Mouse (Mus musculus): ENCODE data around the gene Pgam1.
"Not testable (repeated sequence)": the region's sequence is repeated elsewhere in the genome, so short reads cannot be mapped to it uniquely, and the experiment has no call there.

Gene Pgam1

DNA sequence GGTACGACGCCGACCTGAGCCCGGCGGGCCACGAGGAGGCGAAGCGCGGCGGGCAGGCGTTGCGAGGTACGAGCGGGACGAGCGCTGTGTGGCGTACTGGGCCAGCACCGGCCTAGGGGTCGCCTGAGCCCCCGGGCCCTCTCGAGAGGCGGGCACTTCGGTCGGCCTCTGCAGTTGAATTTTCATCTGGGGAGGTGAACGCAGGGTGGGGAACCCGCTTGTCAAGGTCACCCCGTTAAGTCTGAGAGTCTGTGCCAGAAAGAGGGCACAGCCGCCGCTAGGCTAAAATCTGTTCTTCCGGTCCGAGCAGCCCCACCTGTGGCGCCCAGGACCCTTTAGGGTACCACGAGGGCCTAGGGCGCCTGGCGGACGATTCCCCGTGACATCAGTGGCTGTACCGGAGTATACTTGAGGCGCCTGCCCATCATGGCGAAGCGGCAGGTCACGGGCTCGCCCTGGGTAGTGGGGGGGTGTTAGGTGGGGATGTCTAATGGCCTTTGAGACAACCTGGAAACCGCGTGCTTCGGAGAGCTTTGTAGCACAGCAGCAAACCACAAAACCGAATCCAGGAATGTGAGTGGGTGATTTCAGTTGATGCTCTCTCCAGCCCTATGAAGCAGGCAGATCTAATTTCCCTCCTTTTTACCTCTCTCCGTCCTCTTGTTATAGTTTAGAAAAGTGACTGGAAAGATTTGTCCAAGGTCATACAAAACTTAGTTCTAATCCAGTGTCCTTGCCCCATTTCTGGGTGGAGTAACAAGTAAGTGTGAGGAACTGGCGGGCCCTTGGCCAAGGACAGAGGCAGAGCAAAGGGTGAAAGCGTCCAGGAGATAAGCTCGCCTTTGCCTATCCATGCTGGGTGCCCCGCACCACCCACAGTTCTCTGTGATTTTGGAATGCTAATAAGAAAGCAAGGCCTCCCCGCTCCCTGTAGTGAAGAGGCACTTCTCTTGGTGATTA lies 678 bp downstream of the Pgam1 start:
- DNase-seq (ENCODE audit: low spot score) = no peak

DNA sequence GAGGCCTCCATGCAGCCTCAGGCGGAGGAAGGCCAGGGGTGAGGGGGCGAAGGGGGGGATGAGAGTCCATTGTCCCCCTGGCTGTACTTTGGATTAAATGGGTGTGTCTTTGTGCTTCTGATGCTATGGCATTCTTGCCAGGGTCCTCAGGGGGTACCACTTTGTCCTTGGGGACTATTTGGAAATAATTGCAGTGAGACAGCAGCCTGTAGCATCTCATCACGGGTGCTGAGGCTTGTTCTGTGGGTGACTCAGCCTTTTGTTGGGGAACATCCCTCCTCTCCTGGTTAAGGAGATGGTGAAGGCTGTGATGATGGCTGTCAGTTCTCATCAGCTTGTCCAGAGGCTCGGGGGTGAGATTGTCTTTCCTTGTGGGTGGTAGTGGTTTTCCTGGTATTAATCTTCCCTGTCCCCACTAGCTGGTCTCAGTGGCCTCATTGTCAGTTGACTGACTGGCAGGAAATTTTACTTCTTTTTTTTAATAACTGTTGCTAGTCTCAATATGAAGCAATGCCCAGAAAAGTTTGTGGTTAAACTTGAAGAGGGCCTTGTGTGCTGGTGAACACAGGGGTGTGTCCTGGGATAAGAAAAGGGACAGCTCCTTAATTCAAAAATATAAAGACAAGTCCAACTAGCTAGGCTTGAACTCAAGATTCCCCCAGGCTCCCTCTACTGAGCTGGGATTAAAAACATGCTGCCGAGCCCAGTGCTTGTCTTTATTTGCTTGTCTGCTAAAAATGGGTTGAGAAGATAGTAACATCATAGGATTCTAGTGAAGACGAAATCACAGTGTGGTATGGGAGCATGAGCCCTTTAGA lies 2.3 kb downstream of the Pgam1 start:
- no peak for DNase-seq (ENCODE audit: low spot score)

DNA sequence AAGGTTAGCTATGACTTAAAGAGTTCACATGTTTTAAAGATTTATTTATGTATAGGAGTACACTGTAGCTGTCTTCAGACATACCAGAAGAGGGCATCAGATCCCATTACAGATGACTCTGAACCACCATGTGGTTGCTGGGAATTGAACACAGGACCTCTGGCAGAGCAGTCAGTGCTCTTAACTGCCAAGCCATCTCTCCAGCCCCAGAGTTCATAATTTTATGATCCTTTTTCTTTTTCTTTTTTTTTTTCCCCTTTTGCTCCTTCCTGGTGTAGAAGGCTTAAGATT lies 2.8 kb downstream of the Pgam1 start:
- DNase-seq (ENCODE audit: low spot score) = not testable (repeated sequence)

DNA sequence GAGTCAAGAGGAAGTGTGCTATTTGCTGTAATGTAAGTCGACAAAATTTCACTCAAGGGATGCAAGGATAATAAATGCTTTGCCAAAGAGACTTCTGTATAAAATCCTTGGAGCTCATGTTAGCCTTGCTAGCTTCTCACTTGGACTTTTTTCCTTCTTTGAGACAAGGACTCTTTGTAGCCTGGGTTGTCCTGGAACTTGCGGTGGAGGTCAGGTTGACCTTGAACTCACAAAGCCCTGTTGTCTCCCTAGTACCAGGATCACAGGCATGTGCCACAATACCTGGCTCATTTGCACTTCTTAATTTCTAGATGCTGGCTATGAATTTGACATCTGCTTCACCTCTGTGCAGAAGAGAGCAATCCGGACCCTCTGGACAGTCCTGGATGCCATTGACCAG lies 3.6 kb downstream of the Pgam1 start:
- DNase-seq (ENCODE audit: low spot score) = no peak

DNA sequence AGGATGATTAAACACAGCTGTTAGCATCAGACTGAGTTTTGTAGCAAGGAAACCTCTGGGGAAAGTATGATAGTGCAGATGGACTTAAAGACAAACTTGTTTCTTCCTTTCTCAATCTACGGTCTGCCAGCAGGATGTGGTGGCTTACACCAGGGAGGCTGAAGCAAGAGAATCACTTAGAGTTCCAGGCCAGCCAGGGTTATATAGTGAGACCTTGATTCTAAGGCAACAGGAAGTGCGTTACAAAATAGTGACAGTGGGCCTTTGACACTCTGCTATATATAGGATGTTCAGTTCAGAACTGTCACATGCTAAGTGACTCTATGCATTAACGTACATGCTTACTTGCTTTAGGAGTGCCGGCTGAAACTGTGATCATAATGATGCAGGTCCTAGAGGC lies 5.1 kb downstream of the Pgam1 start:
- no peak for DNase-seq (ENCODE audit: low spot score)

DNA sequence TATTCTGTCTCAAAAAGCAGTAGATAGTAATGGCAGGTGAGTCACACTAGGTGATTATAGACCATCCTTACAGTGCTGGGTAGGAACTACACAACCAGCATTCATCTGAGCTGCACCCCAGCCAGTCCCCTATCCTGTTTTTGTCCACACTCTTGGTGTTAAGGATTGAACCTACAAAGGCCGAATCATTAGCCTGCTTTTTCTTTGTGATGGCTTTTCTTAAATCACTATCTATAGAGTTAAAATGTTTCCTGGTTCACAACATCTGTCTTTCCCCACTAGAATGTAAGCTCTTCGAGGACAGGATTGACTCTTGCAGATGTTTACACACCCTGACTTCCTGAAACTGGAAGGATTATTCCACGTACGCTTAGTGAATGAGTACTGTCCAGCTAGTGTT lies 7.7 kb downstream of the Pgam1 start:
- no peak for DNase-seq (ENCODE audit: low spot score)

- DNase-seq (ENCODE audit: low spot score) = no peak
These were observed 8.8 kb downstream of the Pgam1 start for GRCm38 (mm10) chr19:41920412-41921067.

DNA sequence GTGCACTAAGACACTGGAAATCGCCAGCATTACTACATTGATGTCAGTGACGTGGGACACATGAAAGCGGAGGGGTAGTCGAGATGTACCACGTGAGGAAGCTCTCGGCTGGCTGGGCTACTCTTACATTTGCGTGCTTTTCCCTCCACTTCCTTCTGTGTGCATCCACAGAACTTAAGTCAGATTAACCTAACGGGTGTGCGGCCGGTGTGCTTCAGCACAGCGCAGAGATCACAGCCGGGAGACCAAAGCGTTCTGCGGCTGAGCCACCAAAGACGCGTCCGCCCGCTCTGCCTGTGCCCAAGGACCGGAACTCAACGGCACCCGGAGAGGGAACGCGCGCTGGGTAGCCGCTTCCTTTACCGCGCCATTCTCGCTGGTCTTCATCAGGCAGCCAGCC lies 21.0 kb downstream of the Pgam1 start:
- DNase-seq (ENCODE audit: low spot score) = peak; percentile 7

DNA sequence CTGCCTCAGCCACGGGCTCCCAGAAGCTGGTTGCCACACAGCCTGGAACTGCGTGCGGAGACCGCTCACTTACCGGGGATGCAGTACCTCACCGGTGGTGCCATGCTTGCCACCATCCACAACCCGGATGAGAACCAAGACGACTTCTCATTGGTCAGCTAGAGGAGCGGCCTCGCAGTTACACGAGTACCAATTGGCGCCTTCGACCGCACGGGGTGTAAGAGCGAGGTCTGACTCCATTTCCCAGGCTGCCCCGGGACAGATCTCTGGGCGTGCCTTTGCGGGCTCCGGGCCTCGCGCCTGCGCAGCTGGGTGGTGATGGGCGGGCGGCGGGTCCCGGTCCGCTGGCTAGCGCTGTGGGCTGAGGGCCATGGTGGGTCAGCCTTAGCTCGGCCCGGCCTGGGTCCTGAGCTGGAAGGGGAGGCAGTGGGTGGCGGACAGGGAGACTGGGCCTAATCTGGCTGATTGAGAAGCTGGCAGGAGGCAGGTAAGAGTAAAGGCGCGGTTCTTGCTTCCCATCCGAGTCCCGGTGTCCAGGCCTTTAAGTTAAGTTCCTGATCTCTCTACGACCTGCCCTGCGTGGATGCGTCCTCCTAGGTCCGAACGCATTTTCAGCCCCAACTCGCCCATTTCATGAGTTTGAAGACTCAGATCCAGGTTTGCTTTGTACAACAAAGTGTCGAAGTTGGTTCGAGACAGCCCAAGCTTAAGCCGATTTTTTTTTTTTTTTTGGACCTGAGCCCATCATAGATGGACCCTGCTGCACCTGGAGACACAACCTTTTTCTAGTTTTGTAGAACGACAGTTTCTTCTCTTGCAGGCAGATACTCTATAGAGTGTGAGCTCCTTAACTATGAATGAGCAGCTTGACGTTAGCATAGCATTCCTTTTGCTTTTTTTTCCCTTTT lies 21.7 kb downstream of the Pgam1 start, which contains the start of the genes Exosc1 and Zdhhc16:
Gene Exosc1 (minus strand): TSS at position 245 of the 908 bp plus-strand sequence.
Gene Zdhhc16 (plus strand): TSS at position 302 of the 908 bp plus-strand sequence.
- DNase-seq (ENCODE audit: low spot score) = peak; percentile 95

DNA sequence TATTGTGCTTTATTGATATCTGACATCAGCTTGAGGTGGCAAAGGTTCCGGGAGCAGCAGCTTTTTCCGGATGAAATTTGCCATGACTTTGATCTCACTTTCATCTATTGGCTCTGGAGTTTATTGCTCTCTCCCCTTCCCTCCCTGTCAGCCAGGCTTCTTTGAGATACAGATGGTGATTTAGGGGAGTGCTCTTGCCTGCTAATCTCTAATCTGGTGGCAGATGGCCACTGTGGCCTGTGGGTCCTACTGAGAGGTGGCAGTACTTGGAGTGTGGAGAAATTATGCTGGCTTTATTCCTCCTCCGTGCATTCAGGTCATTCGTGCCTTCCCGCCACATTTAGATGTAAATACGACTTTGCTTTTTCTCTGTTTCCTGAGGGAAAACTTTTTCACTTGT lies 22.4 kb downstream of the Pgam1 start:
- DNase-seq (ENCODE audit: low spot score) = no peak

GRCm38 (mm10) chr19:41935921-41936320 lies 24.2 kb downstream of the Pgam1 start:
- no peak for DNase-seq (ENCODE audit: low spot score)

GRCm38 (mm10) chr19:41938539-41938938 lies 26.8 kb downstream of the Pgam1 start:
- DNase-seq (ENCODE audit: low spot score) = no peak

DNA sequence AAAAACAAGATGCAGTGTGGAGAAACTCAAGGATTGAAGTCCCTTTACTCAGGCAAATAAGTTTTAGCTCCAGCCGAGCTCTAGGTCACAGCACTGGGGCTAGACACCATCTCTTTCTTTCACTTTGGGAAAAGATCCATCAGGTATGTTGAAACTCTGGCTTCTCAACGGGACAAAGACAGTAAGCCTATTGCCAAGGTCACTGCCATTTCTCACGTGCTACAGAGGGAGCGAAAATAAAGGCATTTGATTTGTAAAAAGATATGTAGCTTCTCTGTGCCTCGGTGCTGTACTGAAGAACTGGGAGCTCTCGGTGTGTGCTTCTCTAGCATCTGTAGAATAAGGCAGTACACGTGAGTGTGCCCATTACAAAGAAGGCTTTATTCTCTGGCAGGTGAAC lies 32.1 kb downstream of the Pgam1 start:
- no peak for DNase-seq (ENCODE audit: low spot score)

DNA sequence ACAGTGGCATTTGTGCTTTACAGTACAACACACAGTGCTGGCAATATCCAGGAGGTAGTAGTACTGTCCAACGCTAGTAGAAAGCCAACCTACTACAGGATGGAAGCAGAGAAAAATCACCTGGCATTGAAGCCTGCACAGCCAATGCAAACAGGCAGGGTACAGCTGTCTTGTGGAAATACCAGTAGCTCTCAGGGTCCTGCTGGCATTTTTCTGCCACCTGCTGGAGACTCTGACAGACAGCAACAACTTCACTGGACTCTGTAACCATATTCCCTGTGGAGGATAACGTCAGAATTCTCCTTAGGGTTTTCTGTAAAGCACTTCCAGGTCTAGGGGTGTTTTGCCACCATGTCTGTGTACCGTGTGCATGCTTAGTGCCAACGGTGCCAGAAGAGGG lies 40.6 kb downstream of the Pgam1 start:
- DNase-seq (ENCODE audit: low spot score) = no peak

- DNase-seq (ENCODE audit: low spot score) = no peak
These were observed 41.9 kb downstream of the Pgam1 start for GRCm38 (mm10) chr19:41953574-41953973.
